Mouse (Mus musculus): Measurements from ENCODE around the gene Ms4a6d. TPM values are rescaled to one million over a fixed set of nuclear protein-coding genes. Genes with fewer than 3 reads are reported as not detected.
"Not testable (repeated sequence)": the region's sequence is repeated elsewhere in the genome, so short reads cannot be mapped to it uniquely, and the experiment has no call there.

Ms4a6d gene
- polyA plus RNA-seq, 1 experiment from 2014 or later: 5.0 TPM

DNA sequence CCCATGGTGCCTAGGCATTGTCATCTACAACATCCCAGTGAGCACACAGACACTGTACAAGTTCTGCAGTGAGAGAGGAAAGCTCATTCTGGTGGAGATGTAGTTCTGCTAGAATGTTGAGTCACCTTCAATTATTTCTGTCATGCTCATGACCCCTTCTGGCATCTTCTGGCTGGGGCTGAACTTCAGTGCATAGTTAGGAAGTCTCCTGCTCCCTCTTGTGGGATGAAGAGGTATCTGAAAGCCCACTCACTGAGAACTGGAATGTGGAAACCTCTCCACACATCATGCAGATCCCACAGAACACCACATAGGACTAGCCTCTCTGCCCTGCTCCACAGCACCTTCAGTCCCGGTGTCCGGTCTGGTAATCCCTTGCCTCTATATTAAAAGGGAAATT, 2.6 kb downstream of the Ms4a6d start:
- H3K27me3 ChIP-seq (ENCODE audit: control insufficient read depth, insufficient read depth, low read length): no peaks in the 10 kb centered on the region
- 73% methylated on average over 2 of the region's 2 CpGs for WGBS
- H3K27ac ChIP-seq (replicated peaks): no peak overlapping the region

GRCm38 (mm10) chr19:11601349-11601748, 3.3 kb downstream of the Ms4a6d start:
- ATAC-seq (ENCODE audit: low FRiP score, low TSS enrichment): no peak
- no peak overlapping the region for H3K4me2 ChIP-seq (replicated peaks; ENCODE audit: low read depth)
- no peak overlapping the region for H3K9ac ChIP-seq (ENCODE audit: low read length)
- H3K36me3 ChIP-seq (ENCODE audit: control insufficient read depth, insufficient read depth, low read length): no peaks in the 10 kb centered on the region
- H3K4me3 ChIP-seq (ENCODE audit: low read depth, low read length): no peak overlapping the region
- 88% methylated on average over 3 of the region's 3 CpGs for WGBS
- no peaks in the 10 kb centered on the region for H3K27me3 ChIP-seq (ENCODE audit: control insufficient read depth, insufficient read depth, low read length)
- no peaks in the 10 kb centered on the region for H3K4me1 ChIP-seq (replicated peaks; ENCODE audit: control insufficient read depth, insufficient read depth)
- TF ChIP-seq CTCF (IDR thresholded peaks at IDR 0.05; ENCODE audit: low read depth): no peak
- no peak for TF ChIP-seq EP300 (optimal IDR thresholded peaks at IDR 0.05)
- no peaks in the 10 kb centered on the region for H3K9me3 ChIP-seq (ENCODE audit: control insufficient read depth, low read length)
- DNase-seq (ENCODE audit: low spot score): no peak
- no peak overlapping the region for H3K27ac ChIP-seq (replicated peaks)

More for the DNA sequence above, 2.6 kb downstream of the Ms4a6d start:
- Histone ChIP-seq H3K9ac (ENCODE audit: low read length) (no peak overlapping the region), H3K36me3 (ENCODE audit: control insufficient read depth, insufficient read depth, low read length) (no peaks in the 10 kb centered on the region), H3K4me3 (ENCODE audit: low read depth, low read length) (no peak overlapping the region), H3K4me2 (replicated peaks; ENCODE audit: low read depth) (no peak overlapping the region), H3K9me3 (ENCODE audit: control insufficient read depth, low read length) (no peaks in the 10 kb centered on the region), H3K4me1 (replicated peaks; ENCODE audit: control insufficient read depth, insufficient read depth) (no peaks in the 10 kb centered on the region)
- DNase-seq (ENCODE audit: low spot score) (peak; percentile 21), ATAC-seq (ENCODE audit: low FRiP score, low TSS enrichment) (no peak)
- TF ChIP-seq EP300 (optimal IDR thresholded peaks at IDR 0.05): no peak
- peak; percentile 88 for TF ChIP-seq CTCF (IDR thresholded peaks at IDR 0.05; ENCODE audit: low read depth)

- WGBS: 52% methylated on average over 2 of the region's 2 CpGs
- no peaks in the 10 kb centered on the region for H3K4me1 ChIP-seq (replicated peaks; ENCODE audit: control insufficient read depth, insufficient read depth)
- ATAC-seq (ENCODE audit: low FRiP score, low TSS enrichment) (no peak), DNase-seq (ENCODE audit: low spot score) (no peak)
- no peak overlapping the region for H3K4me2 ChIP-seq (replicated peaks; ENCODE audit: low read depth)
- H3K9ac ChIP-seq (ENCODE audit: low read length): no peak overlapping the region
- H3K9me3 ChIP-seq (ENCODE audit: control insufficient read depth, low read length): no peaks in the 10 kb centered on the region
- no peak overlapping the region for H3K4me3 ChIP-seq (ENCODE audit: low read depth, low read length)
- H3K27me3 ChIP-seq (ENCODE audit: control insufficient read depth, insufficient read depth, low read length): no peaks in the 10 kb centered on the region
- no peaks in the 10 kb centered on the region for H3K36me3 ChIP-seq (ENCODE audit: control insufficient read depth, insufficient read depth, low read length)
- H3K27ac ChIP-seq (replicated peaks): no peak overlapping the region
- no peak for TF ChIP-seq CTCF (IDR thresholded peaks at IDR 0.05; ENCODE audit: low read depth)
- no peak for TF ChIP-seq EP300 (optimal IDR thresholded peaks at IDR 0.05)
Measured at GRCm38 (mm10) chr19:11589891-11590449, 14.7 kb downstream of the Ms4a6d start.

- DNase-seq (ENCODE audit: low spot score) (no peak), ATAC-seq (ENCODE audit: low FRiP score, low TSS enrichment) (no peak)
- no peak for TF ChIP-seq EP300 (optimal IDR thresholded peaks at IDR 0.05)
- no peaks in the 10 kb centered on the region for H3K4me1 ChIP-seq (replicated peaks; ENCODE audit: control insufficient read depth, insufficient read depth)
- H3K36me3 ChIP-seq (ENCODE audit: control insufficient read depth, insufficient read depth, low read length): no peaks in the 10 kb centered on the region
- H3K27ac ChIP-seq (replicated peaks): no peak overlapping the region
- H3K27me3 ChIP-seq (ENCODE audit: control insufficient read depth, insufficient read depth, low read length): no peaks in the 10 kb centered on the region
- H3K9ac ChIP-seq (ENCODE audit: low read length): no peak overlapping the region
- WGBS: 73% methylated on average over 4 of the region's 4 CpGs
- H3K9me3 ChIP-seq (ENCODE audit: control insufficient read depth, low read length): no peaks in the 10 kb centered on the region
- no peak overlapping the region for H3K4me2 ChIP-seq (replicated peaks; ENCODE audit: low read depth)
- H3K4me3 ChIP-seq (ENCODE audit: low read depth, low read length): no peak overlapping the region
Measured at GRCm38 (mm10) chr19:11589205-11589604, 15.4 kb downstream of the Ms4a6d start.

- DNase-seq (ENCODE audit: low spot score) (no peak), ATAC-seq (ENCODE audit: low FRiP score, low TSS enrichment) (no peak)
- 90% methylated on average over 8 of the region's 8 CpGs for WGBS
- H3K9me3 ChIP-seq (ENCODE audit: control insufficient read depth, low read length): no peaks in the 10 kb centered on the region
- no peak overlapping the region for H3K27ac ChIP-seq (replicated peaks)
- no peaks in the 10 kb centered on the region for H3K27me3 ChIP-seq (ENCODE audit: control insufficient read depth, insufficient read depth, low read length)
- no peak overlapping the region for H3K4me3 ChIP-seq (ENCODE audit: low read depth, low read length)
- H3K9ac ChIP-seq (ENCODE audit: low read length): no peak overlapping the region
- no peak for TF ChIP-seq EP300 (optimal IDR thresholded peaks at IDR 0.05)
- TF ChIP-seq CTCF (IDR thresholded peaks at IDR 0.05; ENCODE audit: low read depth): no peak
- H3K4me2 ChIP-seq (replicated peaks; ENCODE audit: low read depth): no peak overlapping the region
- no peaks in the 10 kb centered on the region for H3K36me3 ChIP-seq (ENCODE audit: control insufficient read depth, insufficient read depth, low read length)
- no peaks in the 10 kb centered on the region for H3K4me1 ChIP-seq (replicated peaks; ENCODE audit: control insufficient read depth, insufficient read depth)
Measured at GRCm38 (mm10) chr19:11574965-11575364, 29.7 kb downstream of the Ms4a6d start.

DNA sequence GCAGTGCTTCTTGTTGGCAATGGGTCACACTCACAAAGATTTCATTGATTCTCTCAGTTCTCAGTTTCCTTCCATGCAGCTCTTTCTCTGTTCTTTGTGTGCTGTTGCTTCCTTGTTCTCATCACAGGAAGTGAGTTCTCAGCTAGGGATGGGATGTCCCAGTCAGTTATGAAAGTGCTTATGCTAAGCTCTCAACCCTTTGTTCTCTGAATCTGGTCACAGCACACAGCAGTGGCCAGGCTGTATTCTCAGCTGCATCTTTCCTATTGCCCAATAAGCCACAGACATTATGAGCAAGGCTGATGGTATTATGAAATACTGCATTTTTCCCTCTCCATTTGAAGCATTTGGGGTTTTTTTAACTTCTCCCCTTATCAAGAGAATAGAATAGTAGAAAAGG, 45.1 kb downstream of the Ms4a6d start:
- not testable (repeated sequence) for H3K36me3 ChIP-seq (ENCODE audit: control insufficient read depth, insufficient read depth, low read length); DNase-seq (ENCODE audit: low spot score); H3K4me2 ChIP-seq (replicated peaks; ENCODE audit: low read depth); H3K9ac ChIP-seq (ENCODE audit: low read length); H3K4me1 ChIP-seq (replicated peaks; ENCODE audit: control insufficient read depth, insufficient read depth); H3K9me3 ChIP-seq (ENCODE audit: control insufficient read depth, low read length); H3K27ac ChIP-seq (replicated peaks); ATAC-seq (ENCODE audit: low FRiP score, low TSS enrichment); H3K4me3 ChIP-seq (ENCODE audit: low read depth, low read length); H3K27me3 ChIP-seq (ENCODE audit: control insufficient read depth, insufficient read depth, low read length)

All from stomach, postnatal 0 days (tissue).